Comparison of ENCODE assay signal across 8 mouse cellular contexts in the genomic region with DNA sequence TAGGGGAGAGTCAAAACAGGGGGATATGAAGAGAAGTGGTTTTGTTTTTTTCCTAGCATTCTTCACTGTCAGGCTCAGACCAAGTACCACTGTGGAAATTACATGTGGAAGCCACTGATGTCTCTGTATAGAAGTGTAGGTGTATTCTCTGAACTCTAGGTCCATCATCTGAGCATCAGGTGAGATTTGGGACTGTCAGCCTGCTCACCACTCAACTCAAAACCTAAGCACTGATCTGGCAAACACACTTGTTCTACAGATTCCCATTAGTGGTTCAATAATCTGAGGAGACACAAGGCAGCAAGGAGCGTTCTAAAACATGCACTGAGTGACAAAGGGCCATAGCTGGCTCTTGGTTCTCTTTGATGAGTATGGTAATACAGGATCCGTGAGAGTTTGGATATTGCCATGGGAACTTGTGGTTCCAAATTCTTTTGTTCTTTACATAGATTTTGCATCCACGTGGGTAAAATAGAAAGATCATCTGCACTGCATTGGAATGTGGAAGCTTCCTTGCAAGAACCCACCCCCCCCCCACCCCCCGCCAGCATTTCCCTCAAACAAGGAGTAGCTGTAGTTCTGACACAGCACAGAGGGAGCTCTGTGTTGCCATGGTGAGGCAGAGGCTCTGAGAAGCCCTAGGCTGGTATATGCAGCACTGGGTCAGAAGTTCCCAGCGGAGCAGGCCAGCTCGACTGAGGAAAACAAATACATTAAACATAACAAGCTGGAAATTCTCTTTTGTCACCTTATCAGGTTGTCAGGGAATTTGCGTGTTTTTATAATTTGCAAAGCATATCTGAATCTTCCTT.
DNase-seq lines count a peak whose midpoint lies in the region; ATAC-seq lines count a peak whose summit lies in the region.

No protein-coding gene starts in this region.

- H3K4me2 ChIP-seq in hindbrain, embryonic 12.5 days (replicated peaks), result 0 out of 2 replicates have a peak overlapping the region, but pooled peaks have one; percentile 17
- H3K4me2 ChIP-seq in midbrain, embryonic 16.5 days (ENCODE audit: low read length), result peak overlapping the region; percentile 10; the same call in 1 of the 2 replicates

- no peak for ATAC-seq in cerebellum, adult (ENCODE audit: insufficient number of reproducible peaks, low FRiP score, low TSS enrichment)
- peak; percentile 98 for ATAC-seq in hindbrain, embryonic 12.5 days (ENCODE audit: low FRiP score)
- ATAC-seq in midbrain, embryonic 16.5 days, result peak; percentile 99

- H3K27me3 ChIP-seq in hindbrain, embryonic 12.5 days, result no peaks in the 10 kb centered on the region
- H3K27me3 ChIP-seq in midbrain, embryonic 16.5 days (ENCODE audit: control insufficient read depth, insufficient read depth, low read depth, low read length), result no peaks in the 10 kb centered on the region

- no peaks in the 10 kb centered on the region for H3K36me3 ChIP-seq in hindbrain, embryonic 12.5 days
- no peaks in the 10 kb centered on the region for H3K36me3 ChIP-seq in midbrain, embryonic 16.5 days (ENCODE audit: control insufficient read depth, insufficient read depth, low read length)

- DNase-seq in cerebellum, postnatal 14 days, result peak; percentile 6 to 14
- DNase-seq in embryo, embryonic 10 days (ENCODE audit: low spot score), result peak; percentile 82
- DNase-seq in adrenal gland, adult 2 months, result no peak
- DNase-seq in adrenal gland, adult 8-10 months, result no peak
- DNase-seq in thymus, postnatal 25 days, result no peak

- no peaks in the 10 kb centered on the region for H3K9me3 ChIP-seq in hindbrain, embryonic 12.5 days (replicated peaks)
- peaks cover 5% of the 10 kb centered on the region; the same call in 1 of the 2 replicates for H3K9me3 ChIP-seq in midbrain, embryonic 16.5 days (replicated peaks; ENCODE audit: control insufficient read depth, low read length, poor library complexity, severe bottlenecking)

- H3K9ac ChIP-seq in hindbrain, embryonic 12.5 days, result no peak overlapping the region
- H3K9ac ChIP-seq in midbrain, embryonic 16.5 days (ENCODE audit: low read depth, low read length), result no peak overlapping the region

- WGBS in hindbrain, embryonic 12.5 days, result 5% methylated on average over 7 of the region's 7 CpGs
- WGBS in midbrain, embryonic 16.5 days, result 3% methylated on average over 7 of the region's 7 CpGs

- peak overlapping the region; percentile 79 for H3K27ac ChIP-seq in hindbrain, embryonic 12.5 days
- H3K27ac ChIP-seq in midbrain, embryonic 16.5 days (ENCODE audit: low read length), result peak overlapping the region; percentile 83

- no peak overlapping the region for H3K4me3 ChIP-seq in hindbrain, embryonic 12.5 days
- no peak overlapping the region for H3K4me3 ChIP-seq in midbrain, embryonic 16.5 days (ENCODE audit: low read depth, low read length)

- peaks cover 19% of the 10 kb centered on the region for H3K4me1 ChIP-seq in hindbrain, embryonic 12.5 days
- H3K4me1 ChIP-seq in midbrain, embryonic 16.5 days (ENCODE audit: control insufficient read depth, insufficient read depth, low read length), result peaks cover 26% of the 10 kb centered on the region

Comparison
In these comparisons a context has a peak if more than half of its experiments do, and no peak if none do; other contexts are left out.
1. DNase-seq: peak in cerebellum, postnatal 14 days (2 of 2) and embryo, embryonic 10 days (single experiment); none in adrenal gland, adult 2 months (single experiment), adrenal gland, adult 8-10 months (single experiment) and thymus, postnatal 25 days (single experiment).